Mouse (Mus musculus) c-Kit-positive CD71-positive TER-119-positive erythroid progenitor cells, embryonic 14.5 days (primary cell): ENCODE results near the gene Add3.

ENCODE experiments used
- DNase-seq: peaks from one replicate; pipeline ENCODE4 v3.0.0-alpha.2; 2013; ENCODE audit warnings: low spot score

Gene Add3

GRCm38 (mm10) chr19:53140044-53140803 is at the start of gene Add3:
Gene Add3, plus strand, starts transcription at chr19:53140443.
- DNase-seq = no peak

DNA sequence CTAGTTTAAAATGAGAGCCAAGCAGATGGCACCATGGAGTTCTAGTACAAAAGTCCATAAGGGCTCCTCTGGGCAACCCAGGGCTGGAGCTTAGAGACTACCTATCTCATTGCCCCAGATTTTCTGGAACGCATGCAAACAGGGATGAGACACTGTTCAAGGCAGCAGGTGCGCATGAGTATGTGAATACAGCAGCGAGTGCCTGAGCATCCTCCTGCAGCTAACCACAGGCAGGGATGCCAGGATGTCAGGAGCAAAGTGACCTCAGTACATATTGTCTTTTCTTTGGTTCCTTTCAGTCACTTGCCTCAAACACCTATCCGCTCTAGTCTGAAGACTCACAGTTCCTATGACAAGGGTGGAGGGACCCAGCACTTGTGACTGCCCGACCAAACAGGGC is 49.6 kb upstream of the Add3 start:
- no peak for DNase-seq

DNA sequence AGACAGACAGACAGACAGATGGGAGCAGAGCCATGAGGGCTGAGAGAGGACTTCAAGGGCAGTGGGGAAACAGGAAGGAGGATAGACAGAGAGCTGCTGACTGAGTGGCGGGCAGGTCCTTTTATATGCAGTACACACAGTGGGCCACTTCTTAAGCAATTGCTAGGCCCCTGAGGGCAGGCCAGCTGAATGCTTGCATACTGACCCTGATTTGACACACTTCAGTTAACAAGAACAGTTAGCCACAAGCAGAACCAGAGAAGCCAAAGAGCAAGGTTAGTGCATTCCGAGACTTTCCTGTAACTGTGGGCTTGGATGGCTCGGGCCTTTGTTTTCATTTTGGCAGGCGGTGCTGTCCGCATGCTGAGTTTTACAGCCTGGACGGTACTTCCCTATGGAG is 48.0 kb upstream of the Add3 start:
- no peak for DNase-seq

DNA sequence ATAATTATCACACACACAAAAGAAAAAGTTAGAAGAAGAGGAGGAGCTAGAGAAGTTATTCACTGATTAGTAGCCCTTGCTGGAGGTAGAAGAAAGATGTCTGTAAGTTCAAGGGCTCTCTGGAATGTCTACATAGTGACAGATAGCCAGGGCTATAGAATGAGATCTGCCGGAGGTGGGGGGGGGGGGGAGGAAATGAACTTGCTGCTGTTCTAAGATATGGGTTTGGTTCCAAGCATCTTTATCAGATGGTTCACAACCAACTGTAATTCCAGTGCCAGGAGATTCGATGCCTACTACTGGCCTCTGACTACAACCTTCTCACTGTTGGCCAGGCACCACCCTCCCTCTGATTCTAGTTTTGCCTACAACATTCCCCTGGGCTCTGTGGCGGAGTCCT is 46.9 kb upstream of the Add3 start:
- no peak for DNase-seq

DNA sequence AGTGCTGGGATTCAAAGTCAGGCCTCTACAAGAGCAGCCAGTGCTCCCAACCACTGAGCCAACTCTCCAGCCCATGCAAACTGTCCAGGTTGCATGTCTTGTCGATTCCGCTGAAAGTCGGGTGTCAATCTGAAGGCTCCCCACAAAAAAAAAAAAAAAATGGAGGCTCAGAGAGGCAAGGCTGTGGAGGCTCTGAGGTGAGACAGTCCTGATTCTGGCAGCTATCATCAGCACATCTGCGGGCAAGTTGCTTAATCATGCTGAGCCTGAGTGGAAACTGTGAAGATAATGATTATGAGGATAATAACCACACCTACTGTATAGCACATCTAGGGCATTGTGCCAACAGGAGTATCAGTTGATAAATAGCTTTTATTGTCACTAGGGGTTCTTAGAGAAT is 45.6 kb upstream of the Add3 start:
- no peak for DNase-seq

GRCm38 (mm10) chr19:53101374-53102300 is 38.6 kb upstream of the Add3 start:
- no peak for DNase-seq

DNA sequence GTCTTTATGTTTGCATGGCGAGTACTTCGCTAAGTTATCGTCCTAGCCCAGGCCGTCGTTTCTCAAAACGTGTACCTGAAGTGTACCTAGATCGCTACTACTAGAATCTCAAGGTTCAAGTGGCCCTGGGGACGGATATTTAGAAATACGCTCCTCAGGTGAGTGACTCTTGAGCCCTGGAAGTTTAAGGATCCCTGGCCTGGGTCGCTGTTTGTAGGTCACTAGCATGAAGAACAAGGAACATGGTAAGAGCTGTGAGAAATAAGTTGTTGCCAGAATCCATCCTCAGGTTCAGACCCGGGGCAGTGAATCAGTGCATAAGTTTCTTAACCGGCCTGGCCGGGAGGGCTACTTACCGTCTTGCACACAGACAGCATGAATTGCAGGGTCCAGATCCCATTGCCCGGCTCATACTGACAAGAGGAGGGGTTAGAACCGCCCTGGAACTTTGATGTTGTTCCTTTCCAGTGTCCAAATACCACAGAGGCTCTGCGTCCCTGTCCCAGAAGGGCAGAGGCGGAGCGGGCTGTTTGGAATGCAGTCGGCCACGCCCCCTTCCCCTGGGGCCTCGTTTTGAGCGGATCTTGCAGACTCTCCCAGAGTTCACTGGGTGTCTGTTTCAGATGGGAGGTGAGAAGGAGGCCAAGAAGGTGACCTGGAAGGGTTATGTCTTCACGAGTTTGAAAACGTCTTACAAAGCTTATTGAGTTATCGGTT is 34.7 kb upstream of the Add3 start:
- no peak for DNase-seq

- DNase-seq = no peak
Measured at GRCm38 (mm10) chr19:53106952-53107351, 33.3 kb upstream of the Add3 start.

- no peak for DNase-seq
Measured at GRCm38 (mm10) chr19:53107361-53108247, 32.6 kb upstream of the Add3 start.

DNA sequence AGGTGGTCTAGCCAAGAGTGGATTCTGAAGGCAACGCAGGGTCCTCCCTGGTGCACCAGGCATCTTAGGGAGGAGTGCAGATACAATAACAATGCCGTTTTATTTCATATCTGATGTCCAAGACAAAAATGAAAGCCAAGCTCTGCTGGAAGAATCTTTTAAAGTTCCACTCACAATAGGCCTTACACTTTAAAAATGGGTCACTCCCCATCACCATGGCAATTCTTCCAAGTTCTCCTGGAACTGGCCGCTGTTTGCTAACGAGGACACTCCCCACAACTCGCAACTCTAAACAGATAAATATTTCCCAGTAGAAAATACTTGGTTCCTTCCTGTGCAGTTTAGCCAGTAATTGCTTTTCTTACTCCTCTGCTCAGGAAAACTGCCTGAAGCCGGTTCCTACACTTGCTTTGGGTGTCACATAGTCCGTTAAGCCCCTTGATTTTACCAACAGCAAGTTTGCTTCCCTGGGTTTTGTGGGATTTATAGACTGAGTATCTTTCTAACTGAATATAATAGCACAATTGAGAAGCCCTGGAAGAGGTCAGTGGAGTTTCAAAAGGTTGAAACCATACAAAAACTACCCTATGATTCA is 28.1 kb upstream of the Add3 start:
- DNase-seq = no peak

DNA sequence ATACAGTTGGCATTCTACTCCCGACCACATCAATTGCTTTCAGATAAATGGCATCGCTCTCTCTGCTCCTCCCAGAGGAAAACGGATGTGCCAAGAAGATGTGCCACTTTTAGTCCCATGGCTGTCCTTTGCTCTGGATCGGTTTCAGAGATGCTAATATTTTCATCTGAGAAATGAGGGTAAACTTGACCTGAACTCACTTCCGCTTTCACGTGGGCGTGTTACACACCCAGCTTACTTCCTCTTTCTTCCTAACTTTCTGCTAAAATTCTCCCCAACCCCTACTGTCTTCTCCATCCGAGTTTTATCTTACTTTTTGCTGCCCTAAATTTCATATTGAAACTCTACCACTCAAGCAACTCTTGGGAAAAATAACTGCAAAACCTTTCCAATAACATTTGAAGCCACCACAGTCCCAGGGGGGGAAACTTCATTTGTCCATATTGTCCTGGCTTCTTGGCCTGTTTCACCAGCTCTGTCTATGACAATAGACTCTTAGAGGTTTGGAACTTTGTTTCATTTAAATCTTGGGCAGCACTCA is 20.9 kb upstream of the Add3 start:
- no peak for DNase-seq

DNA sequence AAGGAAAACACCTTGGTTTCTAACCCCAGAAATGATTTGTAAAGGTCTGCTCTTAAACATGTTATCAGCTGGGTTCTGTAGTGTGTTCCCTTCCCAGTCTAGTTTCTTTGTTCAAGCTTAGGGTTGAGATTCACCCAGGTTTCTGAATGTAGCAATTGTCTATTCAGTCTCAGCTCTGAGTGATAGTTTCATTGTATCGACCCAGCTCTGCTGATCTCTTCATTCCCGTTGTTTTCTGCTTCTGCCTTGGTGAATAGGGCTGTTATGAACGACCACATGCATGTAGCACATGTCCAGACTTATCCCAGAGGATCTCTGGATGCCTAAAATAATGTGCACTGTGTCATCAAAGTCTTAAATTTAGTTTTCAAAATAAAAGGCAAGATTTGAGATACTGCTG is 19.8 kb upstream of the Add3 start:
- DNase-seq = no peak

- no peak for DNase-seq
Measured at GRCm38 (mm10) chr19:53122641-53123241, 17.5 kb upstream of the Add3 start.

- DNase-seq = no peak
Measured at GRCm38 (mm10) chr19:53123301-53123700, 16.9 kb upstream of the Add3 start.

- no peak for DNase-seq
Measured at GRCm38 (mm10) chr19:53125679-53126078, 14.6 kb upstream of the Add3 start.

- peak; percentile 16 for DNase-seq
Measured at GRCm38 (mm10) chr19:53126546-53126945, 13.7 kb upstream of the Add3 start.

DNA sequence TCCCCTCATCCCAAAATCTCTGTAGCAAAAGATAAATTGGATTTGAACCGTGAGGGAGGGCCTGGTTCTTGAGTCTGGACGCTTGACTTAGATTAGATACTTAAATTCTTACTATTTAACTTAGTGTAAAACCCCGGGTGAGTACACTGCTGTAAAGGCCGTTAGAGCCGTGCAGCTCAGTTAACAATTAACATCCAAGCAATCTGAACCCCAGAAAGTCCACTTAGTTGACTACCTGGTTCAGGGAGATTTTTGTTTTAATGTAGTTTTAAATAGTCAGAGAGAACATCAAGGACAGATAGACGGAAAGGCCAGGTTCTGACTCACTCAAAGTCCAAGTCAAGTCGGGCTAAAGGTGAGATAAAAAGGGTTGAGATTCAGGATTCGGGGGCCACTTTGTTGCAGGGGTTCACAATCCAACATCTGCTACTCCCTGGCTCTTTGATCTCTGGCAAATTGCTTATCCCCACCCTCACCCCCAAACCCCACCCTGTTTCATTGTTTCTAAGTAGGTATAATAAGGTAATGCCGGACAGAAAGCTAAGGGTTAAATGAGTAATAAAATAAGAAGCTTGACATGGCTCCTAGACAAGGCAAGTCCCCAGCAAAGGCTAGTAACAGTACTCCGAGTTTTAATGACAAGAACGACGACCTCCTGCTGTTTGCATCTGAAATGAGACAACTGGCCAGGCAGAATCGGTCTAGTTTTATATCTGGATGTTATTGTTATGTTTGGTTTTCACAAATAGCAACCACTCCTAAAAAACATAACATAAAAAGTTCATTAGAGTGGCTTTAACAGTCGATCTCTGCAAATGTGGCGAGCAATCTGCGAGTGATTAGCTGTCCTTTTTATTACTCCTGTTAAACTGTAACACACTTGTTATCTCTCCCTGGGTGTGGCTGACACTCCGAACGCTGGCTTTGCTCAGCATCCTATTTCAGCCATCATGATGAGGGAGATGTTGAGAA is 12.6 kb upstream of the Add3 start:
- DNase-seq = peak; percentile 8

DNA sequence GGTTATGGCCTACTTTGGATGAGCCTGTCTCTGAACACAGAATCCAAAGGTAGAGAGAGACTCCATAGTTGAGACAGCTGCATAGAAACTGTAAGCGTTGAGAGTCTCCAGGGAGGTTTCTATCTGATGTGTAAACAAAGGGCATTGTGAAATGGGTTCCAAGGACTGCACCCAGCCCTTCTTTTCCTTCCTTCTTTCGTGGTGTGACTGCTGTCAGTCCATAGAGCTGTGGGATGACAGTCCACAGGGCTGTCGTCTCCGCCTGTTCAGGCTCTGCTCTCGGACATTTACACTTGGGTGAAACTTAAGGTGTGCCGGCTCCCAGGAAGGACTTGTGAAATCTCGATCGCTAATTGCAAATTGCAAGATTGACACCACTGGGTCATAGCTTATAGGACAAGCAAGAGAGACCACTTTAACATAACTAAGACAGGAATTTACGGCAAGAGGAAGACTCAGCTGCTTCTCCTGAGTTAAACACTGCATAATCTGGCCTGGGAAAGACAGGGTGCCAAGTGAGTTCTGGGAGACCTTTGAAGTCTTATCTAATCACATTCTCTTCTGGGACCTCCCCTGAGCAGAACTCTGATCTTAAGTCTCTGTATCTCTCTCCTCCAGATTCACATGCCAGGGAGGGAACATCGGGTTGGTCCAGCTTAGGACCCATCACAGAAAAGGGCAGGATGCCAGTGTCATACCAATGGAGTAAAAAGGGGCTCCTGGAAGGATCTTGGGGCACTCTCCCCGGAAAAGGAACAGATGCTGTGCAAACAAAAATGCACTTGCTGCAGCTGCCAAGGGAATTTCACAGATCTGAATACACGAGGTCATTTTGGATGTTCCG is 11.5 kb upstream of the Add3 start:
- peak; percentile 4 for DNase-seq
